Mouse (Mus musculus): ENCODE measurements around the gene Hdgfl2. TPM values are rescaled to one million over a fixed set of nuclear protein-coding genes. Genes with fewer than 3 reads are reported as not detected.
A peak's percentile ranks its signal among the peaks of the same experiment; 100 is the strongest.

Gene Hdgfl2
- polyA plus RNA-seq, 2 experiments, result 26.0 to 29.5 TPM

GRCm38 (mm10) chr17:56126175-56126574 lies 46.7 kb downstream of the Hdgfl2 start:
- 65% methylated on average over 11 of the region's 11 CpGs for WGBS (ENCODE audit: insufficient replicate concordance)
- no peak for TF ChIP-seq EP300 (IDR thresholded peaks at IDR 0.05; ENCODE audit: low read depth)
- no peak for TF ChIP-seq CTCF (IDR thresholded peaks at IDR 0.05; ENCODE audit: low read depth)
- ATAC-seq (ENCODE audit: insufficient read depth) (no peak), DNase-seq (ENCODE audit: low read depth in 3 of 3, low spot score in 3 of 3) (no peak)
- H3K9me3 ChIP-seq (ENCODE audit: control insufficient read depth, low read length), result peaks cover 4% of the 10 kb centered on the region; the same call in 1 of the 2 replicates
- no peaks in the 10 kb centered on the region for H3K36me3 ChIP-seq (replicated peaks; ENCODE audit: control insufficient read depth, insufficient read depth, low read depth)
- H3K27ac ChIP-seq, result no peak overlapping the region
- no peak overlapping the region for H3K4me3 ChIP-seq (ENCODE audit: insufficient read depth in 1 of 2, low read depth in 2 of 2, low read length in 2 of 2)
- no peaks in the 10 kb centered on the region for H3K4me1 ChIP-seq (replicated peaks; ENCODE audit: control insufficient read depth in 2 of 2, insufficient read depth in 2 of 2, low read length in 1 of 2)
- no peak overlapping the region for H3K9ac ChIP-seq (replicated peaks)
- no peak overlapping the region for H3K4me2 ChIP-seq (ENCODE audit: low read depth)
- peaks cover 16% of the 10 kb centered on the region for H3K27me3 ChIP-seq (ENCODE audit: control insufficient read depth, insufficient read depth, low read length)

GRCm38 (mm10) chr17:56128246-56128645 lies 48.8 kb downstream of the Hdgfl2 start:
- Histone ChIP-seq H3K27me3 (ENCODE audit: control insufficient read depth, insufficient read depth, low read length) (peaks cover 8% of the 10 kb centered on the region; the same call in 1 of the 2 replicates), H3K9ac (replicated peaks) (no peak overlapping the region), H3K36me3 (replicated peaks; ENCODE audit: control insufficient read depth, insufficient read depth, low read depth) (no peaks in the 10 kb centered on the region), H3K4me3 (ENCODE audit: insufficient read depth in 1 of 2, low read depth in 2 of 2, low read length in 2 of 2) (no peak overlapping the region), H3K27ac (no peak overlapping the region), H3K4me2 (ENCODE audit: low read depth) (no peak overlapping the region), H3K4me1 (replicated peaks; ENCODE audit: control insufficient read depth in 2 of 2, insufficient read depth in 2 of 2, low read length in 1 of 2) (peaks cover 2 to 3% of the 10 kb centered on the region in 2 experiments; a peak in 2 of 4 replicates), H3K9me3 (ENCODE audit: control insufficient read depth, low read length) (no peaks in the 10 kb centered on the region)
- ATAC-seq (ENCODE audit: insufficient read depth), result no peak
- TF ChIP-seq CTCF (IDR thresholded peaks at IDR 0.05; ENCODE audit: low read depth) (no peak), EP300 (IDR thresholded peaks at IDR 0.05; ENCODE audit: low read depth) (no peak)
- DNase-seq (ENCODE audit: low read depth in 3 of 3, low spot score in 3 of 3), result no peak
- 56% methylated on average over 15 of the region's 15 CpGs for whole genome bisulfite sequencing (ENCODE audit: insufficient replicate concordance)

- no peak overlapping the region for H3K9ac ChIP-seq (replicated peaks)
- H3K9me3 ChIP-seq (ENCODE audit: control insufficient read depth, low read length), result no peaks in the 10 kb centered on the region
- H3K4me2 ChIP-seq (ENCODE audit: low read depth), result no peak overlapping the region
- ATAC-seq (ENCODE audit: insufficient read depth), result no peak
- 85% methylated on average over 10 of the region's 10 CpGs for WGBS (ENCODE audit: insufficient replicate concordance)
- TF ChIP-seq CTCF (IDR thresholded peaks at IDR 0.05; ENCODE audit: low read depth) (no peak), EP300 (IDR thresholded peaks at IDR 0.05; ENCODE audit: low read depth) (no peak)
- H3K27me3 ChIP-seq (ENCODE audit: control insufficient read depth, insufficient read depth, low read length), result no peaks in the 10 kb centered on the region
- DNase-seq (ENCODE audit: low read depth in 3 of 3, low spot score in 3 of 3), result no peak
- H3K27ac ChIP-seq, result no peak overlapping the region
- no peak overlapping the region for H3K4me3 ChIP-seq (ENCODE audit: insufficient read depth in 1 of 2, low read depth in 2 of 2, low read length in 2 of 2)
- H3K36me3 ChIP-seq (replicated peaks; ENCODE audit: control insufficient read depth, insufficient read depth, low read depth), result no peaks in the 10 kb centered on the region
- peaks cover 4 to 12% of the 10 kb centered on the region in 2 experiments; a peak in 3 of 4 replicates for H3K4me1 ChIP-seq (replicated peaks; ENCODE audit: control insufficient read depth in 2 of 2, insufficient read depth in 2 of 2, low read length in 1 of 2)
Observed at GRCm38 (mm10) chr17:56131136-56131535, 51.7 kb downstream of the Hdgfl2 start.

- WGBS (ENCODE audit: insufficient replicate concordance), result 33% methylated on average over 7 of the region's 7 CpGs
- Histone ChIP-seq H3K4me3 (ENCODE audit: insufficient read depth in 1 of 2, low read depth in 2 of 2, low read length in 2 of 2) (no peak overlapping the region), H3K36me3 (replicated peaks; ENCODE audit: control insufficient read depth, insufficient read depth, low read depth) (no peaks in the 10 kb centered on the region), H3K9me3 (ENCODE audit: control insufficient read depth, low read length) (no peaks in the 10 kb centered on the region), H3K4me1 (replicated peaks; ENCODE audit: control insufficient read depth in 2 of 2, insufficient read depth in 2 of 2, low read length in 1 of 2) (peaks cover 4 to 12% of the 10 kb centered on the region in 2 experiments; a peak in 3 of 4 replicates), H3K27ac (no peak overlapping the region), H3K27me3 (ENCODE audit: control insufficient read depth, insufficient read depth, low read length) (no peaks in the 10 kb centered on the region), H3K9ac (replicated peaks) (no peak overlapping the region), H3K4me2 (ENCODE audit: low read depth) (no peak overlapping the region)
- DNase-seq (ENCODE audit: low read depth in 3 of 3, low spot score in 3 of 3) (peak; percentile 42 to 46 (median 46)), ATAC-seq (ENCODE audit: insufficient read depth) (no peak)
- TF ChIP-seq EP300 (IDR thresholded peaks at IDR 0.05; ENCODE audit: low read depth), result no peak
- TF ChIP-seq CTCF (IDR thresholded peaks at IDR 0.05; ENCODE audit: low read depth), result peak; percentile 93
Observed at GRCm38 (mm10) chr17:56131814-56132213, 52.4 kb downstream of the Hdgfl2 start.

GRCm38 (mm10) chr17:56132661-56133060 lies 53.2 kb downstream of the Hdgfl2 start:
- H3K9me3 ChIP-seq (ENCODE audit: control insufficient read depth, low read length), result no peaks in the 10 kb centered on the region
- DNase-seq (ENCODE audit: low read depth in 3 of 3, low spot score in 3 of 3) (peak in 2 of 3 experiments; percentile 30 to 47), ATAC-seq (ENCODE audit: insufficient read depth) (no peak)
- no peak overlapping the region for H3K27ac ChIP-seq
- H3K4me3 ChIP-seq (ENCODE audit: insufficient read depth in 1 of 2, low read depth in 2 of 2, low read length in 2 of 2), result no peak overlapping the region
- no peaks in the 10 kb centered on the region for H3K27me3 ChIP-seq (ENCODE audit: control insufficient read depth, insufficient read depth, low read length)
- peak overlapping the region; percentile 78; the same call in 1 of the 2 replicates for H3K4me2 ChIP-seq (ENCODE audit: low read depth)
- 4% methylated on average over 14 of the region's 14 CpGs for WGBS (ENCODE audit: insufficient replicate concordance)
- H3K9ac ChIP-seq (replicated peaks), result no peak overlapping the region
- TF ChIP-seq CTCF (IDR thresholded peaks at IDR 0.05; ENCODE audit: low read depth) (peak; percentile 93), EP300 (IDR thresholded peaks at IDR 0.05; ENCODE audit: low read depth) (no peak)
- no peaks in the 10 kb centered on the region for H3K36me3 ChIP-seq (replicated peaks; ENCODE audit: control insufficient read depth, insufficient read depth, low read depth)
- H3K4me1 ChIP-seq (replicated peaks; ENCODE audit: control insufficient read depth in 2 of 2, insufficient read depth in 2 of 2, low read length in 1 of 2), result peaks cover 4 to 12% of the 10 kb centered on the region in 2 experiments; a peak in 3 of 4 replicates

All from liver, embryonic 14.5 days (tissue).